Mouse (Mus musculus): Measurements from ENCODE around the gene Pabpn1l.

Gene Pabpn1l

GRCm38 (mm10) chr8:122618660-122619378, 3.7 kb downstream of the Pabpn1l start:
- in situ Hi-C loops (cut with MboI, MseI): loop anchor here (5.0 kb wide), 1 partner anchor 213 kb away; no protein-coding TSS in a partner anchor

DNA sequence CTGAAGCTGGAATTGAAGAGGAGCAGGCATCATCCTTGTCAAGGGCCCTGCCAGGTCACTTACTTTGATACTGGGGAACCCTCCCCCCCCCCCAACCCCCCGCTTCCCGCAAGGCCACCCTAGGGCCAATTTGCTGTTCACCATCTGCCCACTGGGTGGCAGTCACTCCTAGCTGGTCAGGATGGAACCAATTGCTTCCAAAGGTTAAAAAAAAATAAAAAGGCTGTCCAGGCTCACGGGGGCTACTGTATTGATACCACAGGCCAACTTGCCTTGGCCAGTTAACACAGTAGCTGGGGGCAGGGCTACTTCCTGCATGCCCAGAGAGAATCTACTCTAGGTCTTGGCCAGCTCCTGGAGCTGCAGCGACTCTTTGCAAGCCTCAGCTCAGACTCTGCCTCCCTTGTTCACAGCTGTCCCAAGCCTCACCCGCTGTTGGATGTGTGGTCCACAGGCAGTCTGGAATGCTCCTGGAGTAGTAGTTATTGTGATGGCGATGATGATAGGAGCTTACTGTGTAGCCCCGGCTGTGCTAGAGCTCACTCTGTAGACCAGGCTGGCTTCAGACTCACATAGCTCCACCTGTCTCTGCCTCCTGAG, 4.5 kb downstream of the Pabpn1l start:
- in situ Hi-C loops (cut with MboI, MseI): loop anchor here (5.0 kb wide), 1 partner anchor 214 kb away; no protein-coding TSS in a partner anchor

DNA sequence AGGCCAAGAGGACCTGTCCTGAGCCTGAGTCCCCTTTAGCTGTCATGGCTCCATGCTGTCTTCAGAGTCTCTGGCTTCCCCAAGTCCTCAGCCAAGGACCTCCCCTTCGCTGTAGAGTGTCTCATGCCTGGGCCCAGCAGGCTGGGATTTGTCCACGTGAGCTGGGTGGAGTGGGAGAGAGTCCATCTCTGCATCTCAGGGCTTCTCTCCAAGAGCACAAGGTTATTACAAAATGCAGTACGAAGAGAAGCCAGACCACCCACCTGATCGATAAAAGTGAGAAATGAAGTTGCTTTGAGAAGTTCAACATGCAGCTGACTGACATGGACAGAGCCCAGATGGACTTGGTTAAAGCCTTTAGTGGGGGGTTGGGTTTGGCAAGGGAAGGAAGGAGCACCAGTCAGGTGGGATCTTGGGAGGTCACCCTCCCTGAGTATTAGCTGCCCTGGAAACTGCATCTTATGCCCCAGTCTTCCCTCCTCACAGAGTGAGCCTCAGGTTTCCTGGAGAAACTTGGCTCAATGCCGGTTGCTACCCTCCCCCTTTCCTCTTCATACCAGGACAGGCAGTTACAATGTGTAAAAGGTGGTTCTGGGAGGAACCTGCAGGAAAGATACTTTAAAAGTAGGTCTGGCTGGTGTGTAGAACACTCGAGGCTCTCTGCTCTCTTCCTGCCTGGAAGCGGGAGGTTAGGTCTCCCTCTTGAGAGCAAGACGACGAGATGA, 6.2 kb downstream of the Pabpn1l start:
- in situ Hi-C loops (cut with MboI, MseI): loop anchor here (5.0 kb wide), 1 partner anchor 216 kb away; no protein-coding TSS in a partner anchor

DNA sequence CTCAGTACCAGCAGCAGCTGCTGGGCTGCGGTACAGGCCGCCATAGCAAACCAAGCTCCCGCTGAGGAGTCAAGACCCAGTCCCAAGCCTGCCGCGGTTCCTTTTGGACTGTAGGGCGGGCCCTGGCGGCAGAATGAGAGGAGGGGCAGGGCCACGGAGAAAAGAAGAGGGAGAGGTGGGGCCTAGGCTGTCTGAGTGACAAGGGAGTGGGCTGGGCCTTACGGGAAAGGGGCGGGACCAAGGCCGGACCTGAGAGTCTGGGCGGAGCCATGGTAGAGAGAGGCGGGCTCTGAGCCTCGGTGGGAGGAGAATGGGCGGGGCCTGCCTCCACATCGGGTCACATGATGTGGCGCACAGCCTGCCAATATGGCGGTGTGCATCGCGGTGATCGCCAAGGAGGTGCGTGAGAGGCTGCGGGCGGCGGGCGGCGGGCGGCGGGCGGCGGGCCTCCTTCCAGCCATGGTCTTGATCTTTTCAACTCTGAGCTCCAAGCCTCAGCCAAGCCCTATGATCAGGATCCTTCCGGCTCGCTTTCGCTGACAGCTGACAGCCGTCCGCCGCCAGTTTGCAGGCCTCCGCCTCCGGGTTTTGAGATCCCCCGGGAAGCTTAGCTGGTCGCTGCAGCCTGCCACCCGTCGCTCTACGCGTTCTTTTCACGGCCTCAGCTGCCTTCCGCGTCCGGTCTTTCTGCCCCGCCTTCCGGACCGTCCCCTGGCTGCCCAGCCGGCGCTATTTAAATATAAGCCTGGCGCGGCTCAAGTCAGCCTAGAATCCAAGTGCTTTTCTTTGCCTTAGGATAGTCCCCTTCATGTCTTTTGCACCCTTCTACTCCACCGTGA, 11.0 kb downstream of the Pabpn1l start, which contains the start of the genes Galns and Trappc2l:
Gene Galns (minus strand): TSS at position 169 of the 839 bp plus-strand sequence.
Gene Trappc2l (plus strand): TSS at position 346 of the 839 bp plus-strand sequence.
- in situ Hi-C loops (cut with MboI, MseI): loop anchor here (5.0 kb wide), 1 partner anchor 34 kb away; the partner anchor contains the start of gene Aprt

GRCm38 (mm10) chr8:122610612-122611277, 11.8 kb downstream of the Pabpn1l start:
- in situ Hi-C loops (cut with MboI, MseI): loop anchor here (5.0 kb wide), 1 partner anchor 33 kb away; the partner anchor contains the start of gene Aprt

DNA sequence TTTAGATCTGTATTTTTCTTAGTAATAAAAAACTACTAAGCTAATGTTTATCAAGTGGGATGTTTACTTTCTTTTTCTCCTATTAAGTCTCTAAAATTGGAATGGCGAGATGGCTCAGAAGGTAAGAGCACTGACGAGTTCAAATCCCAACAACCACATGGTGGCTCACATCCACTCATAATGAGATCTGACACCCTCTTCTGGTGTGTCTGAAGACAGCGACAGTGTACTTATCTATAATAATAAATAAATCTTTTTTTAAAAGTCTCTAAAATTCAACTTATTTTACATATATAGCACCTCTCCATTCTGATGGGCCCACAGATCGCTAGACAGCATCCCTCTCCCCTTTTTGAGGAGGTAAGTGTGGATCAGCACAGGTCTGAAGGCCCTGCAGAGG, 12.3 kb downstream of the Pabpn1l start:
- in situ Hi-C loops (cut with MboI, MseI): loop anchor here (5.0 kb wide), 1 partner anchor 33 kb away; the partner anchor contains the start of gene Aprt

DNA sequence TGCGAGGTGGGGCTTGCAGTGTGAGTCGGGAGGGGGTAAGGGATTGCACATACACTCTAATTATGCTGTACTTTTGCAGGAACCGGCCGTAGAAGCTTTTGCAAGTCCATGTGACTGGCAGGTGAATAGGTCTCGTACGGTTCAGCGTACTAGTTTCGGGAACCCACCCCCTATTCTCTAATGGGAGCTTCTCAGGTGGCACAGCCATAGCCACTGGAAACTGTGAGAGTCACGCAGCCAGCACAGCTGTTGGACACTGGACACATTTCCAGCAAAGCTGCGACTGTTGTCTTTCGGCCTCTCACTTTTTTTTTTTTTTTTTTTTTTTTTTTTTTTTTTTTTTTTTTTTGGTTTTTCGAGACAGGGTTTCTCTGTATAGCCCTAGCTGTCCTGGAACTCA, 15.7 kb downstream of the Pabpn1l start:
- in situ Hi-C loops (cut with MboI, MseI): no loop called here

DNA sequence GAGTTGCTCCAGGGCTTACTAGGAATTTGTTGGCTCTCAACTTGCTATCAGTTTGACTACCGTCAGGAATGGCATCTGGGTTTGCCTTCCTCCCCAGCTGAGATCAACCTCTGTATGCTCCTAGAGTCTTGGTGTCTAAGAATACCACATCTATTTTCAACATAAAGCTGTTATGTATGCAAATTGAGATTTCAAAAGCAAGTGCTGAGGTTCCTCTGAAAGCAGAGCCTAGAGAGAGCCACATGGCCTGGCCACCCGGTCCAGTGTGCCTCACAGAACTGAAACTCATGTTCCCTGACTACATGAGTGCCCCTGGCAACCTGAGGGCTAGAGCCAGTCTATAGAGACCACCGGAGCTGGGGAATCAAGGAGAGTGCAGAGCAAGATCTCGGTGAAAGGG, 17.2 kb downstream of the Pabpn1l start:
- in situ Hi-C loops (cut with MboI, MseI): no loop called here

- in situ Hi-C loops (cut with MboI, MseI): no loop called here
These were observed 17.9 kb downstream of the Pabpn1l start for GRCm38 (mm10) chr8:122604640-122605039.

- in situ Hi-C loops (cut with MboI, MseI): no loop called here
These were observed 21.9 kb downstream of the Pabpn1l start for GRCm38 (mm10) chr8:122600666-122601065.

GRCm38 (mm10) chr8:122596031-122596430, 26.5 kb downstream of the Pabpn1l start:
- in situ Hi-C loops (cut with MboI, MseI): no loop called here

DNA sequence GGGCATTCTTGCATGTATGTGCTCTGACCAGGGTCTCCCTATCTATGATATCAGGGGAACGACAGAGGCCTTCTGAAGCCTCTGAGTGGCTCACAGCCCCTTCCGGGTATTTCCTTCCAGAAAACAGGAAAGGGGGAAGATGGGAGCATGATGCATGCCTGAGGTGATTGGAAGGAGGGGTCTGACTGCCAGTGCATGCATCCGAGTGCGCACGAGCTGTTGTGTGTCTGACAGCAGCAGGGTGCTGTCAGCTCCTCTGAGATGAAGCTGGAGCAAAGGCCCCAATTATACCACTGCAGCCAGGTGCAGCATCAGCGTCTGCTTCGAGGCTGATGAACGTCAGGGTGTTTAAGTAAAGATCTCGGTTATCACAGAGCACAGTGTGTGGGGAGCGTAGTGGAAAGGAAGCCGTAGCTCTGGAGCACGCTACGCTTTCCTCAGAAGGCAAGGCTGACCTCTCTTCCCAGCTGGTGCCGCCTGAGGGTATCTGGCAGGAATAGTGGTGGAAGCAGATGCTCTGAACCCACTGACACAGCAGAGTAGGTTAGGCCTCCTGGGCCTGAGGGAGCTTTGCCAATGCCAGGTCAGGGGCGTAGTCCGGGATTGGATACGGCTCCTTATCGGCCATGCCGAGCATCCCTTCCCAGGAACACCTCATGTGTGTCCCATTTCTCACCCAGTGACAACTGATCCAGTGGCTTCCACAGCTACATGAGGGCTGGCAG, 28.6 kb downstream of the Pabpn1l start:
- in situ Hi-C loops (cut with MboI, MseI): no loop called here

GRCm38 (mm10) chr8:122593240-122593639, 29.3 kb downstream of the Pabpn1l start:
- in situ Hi-C loops (cut with MboI, MseI): no loop called here

DNA sequence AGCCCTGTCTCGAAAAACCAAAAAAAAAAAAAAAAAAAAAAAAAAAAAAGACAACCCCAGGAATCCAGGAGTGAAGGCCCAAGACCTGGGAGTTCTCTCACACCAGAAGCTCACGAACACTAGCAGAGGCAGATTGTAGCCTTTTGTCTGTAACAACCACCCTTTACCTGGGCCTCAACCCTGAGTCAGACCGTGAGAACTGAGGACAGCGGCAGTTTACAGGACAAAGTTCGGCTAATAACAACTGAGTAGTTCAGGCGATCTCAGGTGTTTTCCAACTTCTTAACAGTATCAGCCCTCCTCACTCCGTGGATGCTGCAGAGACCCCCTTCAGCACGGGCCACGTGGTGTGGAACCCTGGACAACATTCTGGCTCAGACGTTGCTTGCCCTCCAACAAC, 35.8 kb downstream of the Pabpn1l start:
- in situ Hi-C loops (cut with MboI, MseI): no loop called here

- in situ Hi-C loops (cut with MboI, MseI): no loop called here
These were observed 36.4 kb downstream of the Pabpn1l start for GRCm38 (mm10) chr8:122586171-122586570.

DNA sequence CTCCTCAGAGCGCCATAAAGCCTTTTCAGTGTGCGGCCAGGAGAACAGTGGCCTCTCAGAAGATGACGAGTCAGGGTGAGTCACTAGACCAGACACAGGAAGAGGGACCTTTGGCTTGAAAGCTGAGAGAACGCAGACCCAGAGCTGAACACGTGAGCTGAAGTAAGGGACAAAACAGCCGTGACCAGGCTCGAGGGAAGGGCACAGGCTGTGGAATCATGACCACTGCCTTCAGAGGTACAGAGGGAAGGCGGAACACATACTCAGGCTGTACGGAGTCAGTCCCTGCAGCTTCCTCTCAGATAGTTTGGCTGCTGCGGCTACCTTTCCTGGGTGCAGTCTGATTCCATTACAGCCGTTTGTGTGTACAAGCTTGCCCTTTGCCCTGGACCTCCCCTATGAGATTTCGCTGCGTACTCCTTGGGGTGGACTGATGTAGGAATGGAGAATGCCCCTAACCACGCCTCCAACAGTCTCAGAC, 37.1 kb downstream of the Pabpn1l start:
- in situ Hi-C loops (cut with MboI, MseI): no loop called here

DNA sequence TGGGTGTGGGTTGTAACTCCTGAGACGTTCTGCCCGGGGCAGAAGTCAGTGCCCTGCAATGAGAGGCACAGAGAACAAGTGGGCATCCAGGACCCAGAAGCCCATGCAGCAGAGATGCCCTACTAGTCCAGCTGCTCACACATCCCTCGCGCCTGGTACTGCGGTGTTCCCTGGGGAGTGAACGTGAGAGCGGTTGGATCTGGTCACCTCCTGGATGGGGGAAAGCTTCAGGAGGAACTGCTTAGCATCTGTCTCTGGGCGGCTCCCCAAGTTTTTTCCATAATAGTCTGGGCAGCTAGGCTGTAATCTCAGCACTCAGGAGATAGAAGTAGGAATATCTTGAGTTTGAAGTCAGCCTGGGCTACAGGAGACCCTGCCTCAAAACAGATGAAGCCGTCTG, 37.6 kb downstream of the Pabpn1l start:
- in situ Hi-C loops (cut with MboI, MseI): no loop called here

GRCm38 (mm10) chr8:122580926-122581325, 41.6 kb downstream of the Pabpn1l start:
- in situ Hi-C loops (cut with MboI, MseI): no loop called here

DNA sequence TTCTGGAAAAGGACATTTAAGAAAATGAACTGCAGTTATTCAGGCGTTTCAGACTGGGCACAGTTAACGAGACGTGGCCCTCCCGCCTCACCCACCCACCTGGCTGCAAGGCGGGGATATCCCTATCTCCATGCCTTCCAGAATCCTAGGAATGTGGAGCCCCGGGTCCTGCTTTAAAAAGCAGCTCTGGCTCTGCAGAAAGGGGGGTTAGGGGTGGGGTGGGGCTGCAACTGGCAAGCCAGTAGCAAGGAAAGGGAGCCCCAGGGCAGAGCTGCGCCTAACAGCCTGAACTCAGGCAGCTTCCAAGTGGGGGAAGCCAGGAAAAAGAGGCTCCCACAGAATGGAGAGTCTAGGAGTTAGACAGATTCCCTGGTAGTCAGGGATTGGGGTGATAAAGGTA, 43.3 kb downstream of the Pabpn1l start:
- in situ Hi-C loops (cut with MboI, MseI): loop anchor here (5.0 kb wide), 1 partner anchor 33 kb away; the partner anchor contains the start of genes Galns and Trappc2l

- in situ Hi-C loops (cut with MboI, MseI): loop anchor here (5.0 kb wide), 1 partner anchor 35 kb away; the partner anchor contains the start of genes Galns and Trappc2l
These were observed 45.4 kb downstream of the Pabpn1l start for GRCm38 (mm10) chr8:122577116-122577515.
